Mouse (Mus musculus): Measurements from ENCODE around the gene Sh3gl2. TPM values are rescaled to one million over a fixed set of nuclear protein-coding genes. Genes with fewer than 3 reads are reported as not detected.

Gene Sh3gl2
- polyA plus RNA-seq, 1 experiment, result not detected

DNA sequence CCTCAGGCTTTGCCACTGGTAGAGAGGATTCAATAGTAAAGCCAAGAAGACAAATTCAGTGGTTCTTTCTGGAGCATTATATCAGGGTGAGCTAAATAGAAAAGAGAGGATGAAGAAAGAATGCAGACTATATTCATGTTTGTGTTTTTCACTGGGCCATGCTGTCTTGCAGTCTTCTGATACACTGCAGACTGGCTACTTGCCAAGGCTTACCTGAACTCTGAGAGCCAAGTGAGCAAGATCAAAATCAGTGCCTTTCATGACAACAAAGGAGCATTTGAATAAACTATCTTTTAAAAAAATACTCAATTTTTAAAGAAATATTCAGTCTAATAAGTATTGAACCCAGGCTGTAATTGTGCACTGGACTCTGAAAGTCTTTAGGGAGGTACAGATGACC is 131.4 kb downstream of the Sh3gl2 start:
- no peak for TF ChIP-seq GATA1 (IDR thresholded peaks at IDR 0.05; ENCODE audit: low read length)

DNA sequence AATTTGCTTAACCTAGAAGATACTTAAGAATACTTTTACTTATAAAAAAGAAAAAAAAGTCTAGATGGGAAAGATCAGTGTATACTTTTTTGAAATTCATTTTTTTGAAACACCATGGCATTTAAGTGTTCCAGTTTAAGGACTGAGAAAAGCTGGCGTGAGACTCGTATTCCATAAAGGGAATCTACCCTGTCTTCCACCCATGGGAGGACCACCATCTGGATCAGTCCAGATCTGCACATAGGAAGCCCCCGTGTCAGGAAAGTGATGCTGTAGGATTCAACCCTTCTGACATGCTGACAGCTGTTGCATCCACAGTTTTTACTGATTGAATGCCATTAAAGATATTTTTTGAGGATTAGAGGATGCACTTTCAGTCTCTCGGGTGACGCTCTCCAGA is 134.2 kb downstream of the Sh3gl2 start:
- no peak for TF ChIP-seq GATA1 (IDR thresholded peaks at IDR 0.05; ENCODE audit: low read length)

DNA sequence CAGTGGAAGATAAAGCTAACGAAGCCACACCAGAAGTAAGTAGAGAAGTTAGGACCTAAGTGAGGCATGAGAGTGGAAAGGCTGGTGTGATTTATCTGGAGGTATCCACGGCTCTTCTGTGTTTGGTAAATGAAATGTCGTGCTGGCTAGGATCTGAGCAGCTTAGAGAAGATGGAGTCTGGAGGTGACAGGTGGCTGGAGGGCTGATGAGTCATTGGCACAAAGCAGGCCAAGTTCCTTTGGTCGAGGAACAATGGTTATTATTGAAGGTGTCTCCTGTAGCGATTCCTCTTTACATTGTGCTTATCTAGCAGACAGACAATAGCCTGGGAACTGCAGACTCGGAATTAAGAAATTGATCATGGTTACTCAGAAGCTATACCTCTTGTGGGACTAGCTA is 135.8 kb downstream of the Sh3gl2 start:
- no peak for TF ChIP-seq GATA1 (IDR thresholded peaks at IDR 0.05; ENCODE audit: low read length)

DNA sequence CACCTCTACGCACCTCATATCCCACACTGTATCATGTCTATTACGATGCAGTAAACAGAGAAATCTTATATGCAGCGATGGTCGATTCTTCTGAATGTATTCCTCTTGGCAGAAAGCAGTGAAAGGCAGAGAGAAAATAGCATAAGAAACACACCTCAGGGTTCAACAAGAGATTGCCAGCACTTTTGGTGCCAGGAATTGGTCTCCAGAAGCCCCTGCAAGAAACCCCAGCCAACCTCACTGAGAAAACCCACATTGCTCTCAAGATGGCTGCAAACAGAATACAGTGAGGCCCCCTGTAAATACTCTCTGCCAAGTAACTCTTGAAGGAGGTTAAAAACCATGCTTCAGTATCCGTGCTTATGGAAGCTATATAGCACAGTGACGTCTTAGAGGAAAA is 141.0 kb downstream of the Sh3gl2 start:
- TF ChIP-seq GATA1 (IDR thresholded peaks at IDR 0.05; ENCODE audit: low read length), result no peak

DNA sequence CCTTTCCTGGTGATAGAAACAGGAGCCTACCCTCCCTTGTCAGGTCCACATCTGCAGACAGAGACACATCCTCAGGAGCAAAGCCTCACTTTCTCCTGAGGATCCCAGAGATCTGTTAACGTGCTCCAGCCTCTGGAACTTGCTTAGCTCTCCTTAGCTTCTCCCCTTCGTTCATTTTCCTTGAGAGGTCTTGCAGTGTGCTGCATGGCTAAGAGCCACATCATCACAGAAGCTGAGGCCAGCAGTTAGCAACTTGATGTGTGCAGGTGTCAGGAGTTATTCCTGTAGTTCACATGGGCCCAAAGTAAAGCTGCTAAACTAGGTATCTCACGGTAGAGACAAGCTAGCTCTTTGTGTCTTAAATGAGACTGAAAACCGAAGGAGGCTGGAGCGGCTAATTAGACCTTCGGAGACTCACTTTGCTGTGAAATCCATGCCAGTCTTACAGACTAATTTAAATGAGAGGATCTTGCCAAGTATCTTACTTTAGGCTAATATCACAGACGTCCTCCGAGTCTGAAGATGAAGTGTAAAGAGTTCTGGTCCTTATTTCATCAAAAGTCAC is 143.2 kb downstream of the Sh3gl2 start:
- TF ChIP-seq GATA1 (IDR thresholded peaks at IDR 0.05; ENCODE audit: low read length), result no peak

DNA sequence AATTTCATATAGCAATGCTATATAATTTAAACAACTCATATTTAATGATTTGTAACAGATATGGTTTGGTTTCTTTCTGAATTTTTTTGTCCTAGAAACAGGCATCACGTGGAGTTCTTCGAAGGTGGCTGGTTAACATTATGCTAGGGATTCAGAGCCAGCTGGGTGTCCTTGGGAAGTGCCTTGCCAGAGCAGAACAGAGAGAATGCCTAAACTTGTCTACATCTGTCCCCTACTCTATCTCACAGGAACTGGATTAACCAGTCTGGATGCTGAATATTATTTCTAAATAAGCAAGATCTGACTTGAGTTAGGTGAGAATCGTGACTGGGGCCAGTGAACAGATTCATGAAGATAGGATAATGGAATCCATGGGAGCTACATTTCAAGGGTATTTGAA is 157.7 kb downstream of the Sh3gl2 start:
- TF ChIP-seq GATA1 (IDR thresholded peaks at IDR 0.05; ENCODE audit: low read length), result no peak

DNA sequence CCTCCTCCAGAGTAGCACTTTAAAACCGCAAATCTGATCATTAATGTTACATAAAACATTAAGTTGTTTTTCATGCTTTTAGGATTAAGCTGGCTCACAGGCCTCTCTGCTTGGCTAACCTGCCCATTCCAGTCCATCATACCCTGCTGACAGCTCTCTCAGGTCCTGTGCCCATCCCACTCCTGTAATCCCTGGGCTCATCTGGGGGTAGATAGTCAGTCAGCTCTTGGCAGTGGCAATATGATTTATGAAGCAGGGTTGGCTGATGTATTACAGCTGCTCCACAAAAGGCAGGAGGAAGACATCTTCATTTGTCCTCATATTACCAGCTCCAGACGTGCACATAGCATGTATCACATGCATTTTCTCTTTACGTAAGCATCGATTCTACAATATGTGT is 158.3 kb downstream of the Sh3gl2 start:
- TF ChIP-seq GATA1 (IDR thresholded peaks at IDR 0.05; ENCODE audit: low read length), result no peak

DNA sequence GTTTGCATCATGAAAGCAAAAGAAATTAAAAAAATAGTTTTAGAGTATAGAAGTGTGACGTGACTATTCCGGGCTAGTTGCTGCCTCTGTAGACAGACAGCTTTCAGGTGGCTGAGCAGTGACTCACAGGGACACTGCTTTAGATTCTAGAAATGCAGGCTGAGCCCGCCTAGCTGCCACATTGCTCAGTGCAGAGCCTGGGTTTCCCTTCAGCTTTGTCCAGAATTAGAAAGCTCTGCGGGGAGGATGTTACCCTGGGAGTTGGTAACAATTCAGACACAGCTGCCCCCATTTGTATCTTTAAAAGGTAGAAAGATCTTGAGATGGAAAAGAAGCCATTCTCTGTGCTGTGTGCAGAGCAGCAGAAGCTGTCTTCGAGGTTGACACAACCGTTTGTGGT is 166.1 kb downstream of the Sh3gl2 start:
- TF ChIP-seq GATA1 (IDR thresholded peaks at IDR 0.05; ENCODE audit: low read length), result no peak

DNA sequence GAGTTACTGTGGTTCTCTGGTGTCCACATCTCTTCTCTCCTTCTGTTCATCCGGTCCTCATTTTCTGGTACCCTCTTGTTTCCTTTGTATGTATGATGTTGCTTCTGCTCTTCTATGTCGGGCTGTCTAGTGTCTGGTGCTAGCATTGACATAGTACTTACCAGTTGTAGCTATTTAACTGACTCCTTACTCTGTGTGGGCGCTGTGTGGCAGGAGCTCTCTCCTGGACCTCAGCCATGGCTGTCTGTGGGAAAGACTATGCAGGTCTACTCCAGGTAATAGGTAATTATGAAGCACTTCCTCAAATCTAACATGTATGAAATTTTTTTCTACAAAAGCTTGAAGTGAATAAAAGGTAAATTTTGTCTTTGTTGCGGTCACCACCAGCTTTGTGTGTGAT is 169.9 kb downstream of the Sh3gl2 start:
- no peak for TF ChIP-seq GATA1 (IDR thresholded peaks at IDR 0.05; ENCODE audit: low read length)

DNA sequence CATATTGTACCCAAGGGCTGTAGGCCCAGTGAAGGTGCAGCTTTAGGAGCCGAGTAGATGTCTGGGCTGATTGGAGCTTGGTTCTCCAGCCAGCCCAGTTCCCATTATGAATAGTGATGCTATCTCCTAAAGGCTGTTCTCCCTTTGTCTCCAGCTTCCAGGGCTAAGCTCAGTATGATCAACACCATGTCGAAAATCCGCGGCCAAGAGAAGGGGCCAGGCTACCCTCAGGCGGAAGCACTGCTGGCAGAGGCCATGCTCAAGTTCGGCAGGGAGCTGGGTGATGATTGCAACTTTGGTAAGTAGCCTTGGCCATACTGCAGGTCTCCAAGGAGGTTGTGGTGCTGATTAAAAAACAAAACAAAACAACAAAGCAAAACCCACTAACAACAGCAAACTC is 171.3 kb downstream of the Sh3gl2 start:
- no peak for TF ChIP-seq GATA1 (IDR thresholded peaks at IDR 0.05; ENCODE audit: low read length)

DNA sequence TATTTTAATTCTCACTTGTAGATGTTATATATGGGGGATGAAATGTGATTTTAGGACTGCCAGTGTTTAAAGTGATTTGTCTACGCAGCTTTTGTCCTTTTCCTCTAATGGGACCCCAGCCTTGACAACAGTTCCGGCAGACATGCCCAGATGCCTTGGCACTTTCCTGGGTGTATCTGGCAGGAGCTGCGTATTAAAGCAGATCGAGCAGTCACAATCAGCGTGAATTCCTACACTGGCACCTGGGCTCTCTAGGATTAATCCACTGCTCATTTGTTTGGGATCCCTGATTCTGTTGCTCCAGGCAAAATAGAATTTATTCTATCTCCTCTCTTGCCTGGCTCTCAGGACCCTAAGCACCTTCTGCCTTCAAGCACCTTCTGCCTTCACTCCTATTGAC is 171.7 kb downstream of the Sh3gl2 start:
- no peak for TF ChIP-seq GATA1 (IDR thresholded peaks at IDR 0.05; ENCODE audit: low read length)

DNA sequence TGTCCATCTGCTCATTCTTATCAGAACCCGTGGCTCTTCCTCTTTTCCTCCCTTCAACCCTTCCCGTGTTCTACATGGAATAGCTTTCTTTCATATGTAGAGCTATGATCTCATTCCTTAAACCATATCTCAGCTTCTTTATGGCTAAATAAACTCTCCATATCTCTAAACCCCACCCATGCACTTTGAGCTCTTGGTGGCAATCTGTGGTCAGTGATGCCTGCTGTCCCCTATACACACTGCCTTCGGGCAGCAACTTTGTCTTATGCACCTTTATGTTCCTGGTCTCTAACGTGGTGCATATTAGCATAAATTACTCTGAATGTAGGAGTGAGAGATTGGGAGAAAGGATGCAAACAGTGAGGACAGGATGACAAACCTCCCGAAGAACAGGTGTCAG is 180.3 kb downstream of the Sh3gl2 start:
- TF ChIP-seq GATA1 (IDR thresholded peaks at IDR 0.05; ENCODE audit: low read length), result no peak

DNA sequence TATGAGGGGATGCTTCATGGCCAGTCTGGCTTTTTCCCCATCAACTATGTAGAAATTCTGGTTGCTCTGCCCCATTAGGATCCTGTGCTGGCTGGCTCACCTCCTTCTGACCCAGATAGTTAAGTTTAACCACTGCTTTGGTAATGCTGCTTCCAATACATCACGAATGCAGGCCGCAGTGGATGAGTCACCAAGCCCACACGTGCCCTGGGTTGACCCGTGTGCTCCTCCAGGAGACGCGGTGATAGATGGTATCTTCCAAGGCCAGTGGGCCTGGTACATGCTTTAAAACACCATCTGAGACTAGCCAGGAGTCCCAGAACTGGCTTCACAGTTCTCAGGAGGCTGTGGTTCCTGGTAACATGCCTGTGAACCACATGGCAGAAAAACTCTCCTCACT is 182.8 kb downstream of the Sh3gl2 start:
- TF ChIP-seq GATA1 (IDR thresholded peaks at IDR 0.05; ENCODE audit: low read length), result no peak

DNA sequence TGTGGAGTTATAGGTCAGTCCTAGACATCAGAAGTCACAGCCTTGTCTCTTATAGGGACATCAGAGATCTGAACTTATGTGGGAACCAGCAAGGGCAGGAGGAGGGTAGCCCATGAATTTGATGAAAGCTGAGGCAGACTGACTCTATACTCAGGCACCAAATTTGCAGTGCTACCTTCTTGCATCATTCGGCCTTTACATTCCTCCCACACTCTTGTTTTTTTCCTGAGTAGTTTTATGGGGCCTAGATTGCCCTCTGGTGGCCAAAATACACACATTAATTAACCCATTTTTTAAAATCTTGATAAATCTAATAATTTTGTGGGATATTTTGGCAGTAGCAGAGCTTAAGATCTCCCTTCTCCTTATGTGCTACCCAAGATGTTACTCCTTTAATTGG is 186.9 kb downstream of the Sh3gl2 start:
- TF ChIP-seq GATA1 (IDR thresholded peaks at IDR 0.05; ENCODE audit: low read length), result no peak

DNA sequence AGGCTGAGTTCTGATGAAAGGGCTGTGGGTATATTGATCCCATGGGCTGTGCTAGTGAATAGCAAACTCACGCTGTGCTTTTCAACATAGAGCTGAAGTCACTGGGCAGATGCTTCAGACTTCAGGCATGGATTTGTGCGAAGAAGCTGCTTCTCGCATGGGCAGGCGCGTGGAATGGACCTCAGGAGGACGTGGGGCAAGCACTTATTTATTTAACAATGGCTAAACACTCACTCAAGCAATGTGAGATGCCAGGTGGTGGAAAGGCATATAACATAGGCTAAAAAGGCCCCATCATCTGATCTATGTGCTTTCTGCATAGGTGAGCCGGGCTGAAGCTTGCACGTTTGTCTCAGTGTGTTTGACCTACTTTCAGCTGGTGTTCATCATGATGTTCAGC is 193.8 kb downstream of the Sh3gl2 start:
- no peak for TF ChIP-seq GATA1 (IDR thresholded peaks at IDR 0.05; ENCODE audit: low read length)

DNA sequence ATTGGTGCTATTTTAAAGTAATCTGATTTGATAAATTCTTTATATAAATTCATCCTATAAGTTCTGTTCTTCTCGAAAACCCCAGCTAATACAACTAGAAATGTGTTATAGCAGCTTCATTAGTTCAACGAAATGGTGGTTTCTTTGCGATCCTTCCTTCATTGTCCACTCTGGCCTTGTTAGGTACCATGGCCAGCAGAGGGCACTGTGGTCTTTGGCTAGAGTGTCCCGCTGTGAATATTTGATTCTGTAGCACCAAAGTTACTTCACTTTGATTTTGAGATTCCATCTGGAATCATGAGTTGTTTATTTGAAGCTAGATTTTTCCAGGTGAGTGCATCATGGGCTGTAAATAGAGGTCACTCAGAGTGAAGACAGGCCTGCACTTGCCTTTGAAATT is 197.9 kb downstream of the Sh3gl2 start:
- no peak for TF ChIP-seq GATA1 (IDR thresholded peaks at IDR 0.05; ENCODE audit: low read length)

DNA sequence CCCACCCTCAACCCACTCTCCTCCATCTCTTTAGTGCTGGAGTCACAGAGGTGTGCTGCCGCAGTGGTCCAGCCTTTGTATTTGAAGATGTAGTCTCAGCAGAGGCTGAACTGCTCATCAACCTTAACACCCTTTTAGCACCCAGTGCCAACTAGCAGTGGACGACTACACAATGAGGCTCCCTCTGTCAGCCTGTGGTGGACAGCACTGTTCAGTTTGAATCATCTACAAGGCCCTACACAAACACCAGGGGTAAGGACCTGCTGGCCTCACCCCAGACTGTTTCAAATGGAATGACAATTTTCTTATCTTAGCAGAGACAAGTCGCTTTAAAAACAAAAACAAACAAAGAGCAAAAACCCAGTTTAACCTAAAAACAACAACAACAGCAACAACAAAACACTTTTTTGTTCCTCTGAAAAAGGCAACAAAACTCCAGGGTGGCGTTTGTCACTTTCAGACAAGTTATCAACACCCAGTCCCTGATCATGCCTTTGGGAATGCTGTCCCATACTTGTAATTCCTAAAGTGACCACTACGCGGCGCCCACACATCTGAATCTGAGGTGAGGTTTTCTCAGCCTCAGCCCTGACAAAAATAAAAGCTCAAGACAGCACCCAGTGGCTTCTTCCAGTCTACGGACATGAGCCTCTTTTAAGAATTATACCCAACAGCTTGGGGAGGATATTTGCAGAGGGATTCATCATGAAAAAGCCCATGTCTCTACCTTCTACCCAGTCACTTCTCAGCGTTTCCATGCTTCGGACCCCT is 199.7 kb downstream of the Sh3gl2 start:
- TF ChIP-seq GATA1 (IDR thresholded peaks at IDR 0.05; ENCODE audit: low read length), result no peak

Measured in G1E-ER4 (cell line).